Mouse (Mus musculus) limb, embryonic 15.5 days (tissue): ENCODE measurements around the gene Rps6kc1. TPM values are rescaled to one million over a fixed set of nuclear protein-coding genes. Genes with fewer than 3 reads are reported as not detected.

ENCODE experiments used
- ATAC-seq: fragments of 200-750 bp; cut with Nextera tagmentation; 2 replicates; pipeline ENCODE4 v1.8.0; 2017; ENCODE audit warnings: low read depth, moderate TSS enrichment; ENCODE audit not compliant: insufficient number of reproducible peaks, low FRiP score, low TSS enrichment
- H3K27ac ChIP-seq: fragments of 300-500 bp; sonication (generic); 2 replicates; pipeline ENCODE4 v1.5.1; 2015; ENCODE audit warnings: moderate library complexity, mild to moderate bottlenecking, inconsistent platforms
- H3K27me3 ChIP-seq: fragments of 300-500 bp; sonication (generic); 2 replicates; pipeline ENCODE4 v1.6.1; 2015; ENCODE audit warnings: inconsistent platforms
- H3K36me3 ChIP-seq: fragments of 300-500 bp; sonication (generic); 2 replicates; pipeline ENCODE4 v1.6.1; 2015; ENCODE audit warnings: inconsistent platforms
- H3K4me1 ChIP-seq: fragments of 300-500 bp; sonication (generic); 2 replicates; pipeline ENCODE4 v1.6.1; 2015; ENCODE audit warnings: inconsistent platforms
- H3K4me2 ChIP-seq: fragments of 300-500 bp; sonication (generic); 2 replicates; pipeline ENCODE4 v1.6.1; 2015; ENCODE audit warnings: mild to moderate bottlenecking, inconsistent platforms
- H3K4me3 ChIP-seq: fragments of 300-500 bp; sonication (generic); 2 replicates; pipeline ENCODE4 v1.5.1; 2015; ENCODE audit warnings: mild to moderate bottlenecking, inconsistent platforms
- H3K9ac ChIP-seq: fragments of 300-500 bp; sonication (generic); 2 replicates; pipeline ENCODE4 v1.6.1; 2015; ENCODE audit warnings: inconsistent platforms
- H3K9me3 ChIP-seq: fragments of 300-500 bp; sonication (generic); 2 replicates; pipeline ENCODE4 v1.6.1; 2016; ENCODE audit warnings: inconsistent platforms
- WGBS: fragments of 180-500 bp; shearing (Covaris S2); methylation state at CpG from one replicate; pipeline ENCODE4 v1.1.7; 2015; 5-methylcytosine and 5-hydroxymethylcytosine counted together
- polyA plus RNA-seq: library from polyadenylated mRNA; unstranded; fragments of >200 nt; fragmentation: Nextera tagmentation; extraction: Ambion mirVana; gene quantifications from 2 replicates; pipeline ENCODE4 v1.2.1, GENCODE M21; 2015

Gene Rps6kc1
- polyA plus RNA-seq, 1 experiment from 2014 or later = 16.1 TPM

GRCm38 (mm10) chr1:190777660-190778059, 133.9 kb downstream of the Rps6kc1 start:
- WGBS = 70% methylated on average over 6 of the region's 6 CpGs
- Histone ChIP-seq H3K4me1 (no peaks in the 10 kb centered on the region), H3K4me3 (no peak overlapping the region), H3K27me3 (no peaks in the 10 kb centered on the region), H3K9me3 (no peaks in the 10 kb centered on the region), H3K9ac (no peak overlapping the region), H3K4me2 (no peak overlapping the region), H3K27ac (no peak overlapping the region), H3K36me3 (peaks cover 20% of the 10 kb centered on the region)
- no peak for ATAC-seq

GRCm38 (mm10) chr1:190776260-190776659, 135.3 kb downstream of the Rps6kc1 start:
- 89% methylated on average over 9 of the region's 9 CpGs for WGBS
- no peaks in the 10 kb centered on the region for H3K9me3 ChIP-seq
- ATAC-seq = no peak
- no peak overlapping the region for H3K4me3 ChIP-seq
- H3K27ac ChIP-seq = no peak overlapping the region
- H3K27me3 ChIP-seq = no peaks in the 10 kb centered on the region
- peaks cover 14% of the 10 kb centered on the region for H3K36me3 ChIP-seq
- H3K9ac ChIP-seq = no peak overlapping the region
- H3K4me2 ChIP-seq = no peak overlapping the region
- no peaks in the 10 kb centered on the region for H3K4me1 ChIP-seq

- H3K36me3 ChIP-seq = peaks cover 9% of the 10 kb centered on the region; the same call in 1 of the 2 replicates
Observed at GRCm38 (mm10) chr1:190772088-190772885, 139.3 kb downstream of the Rps6kc1 start.

GRCm38 (mm10) chr1:190769748-190770147, 141.8 kb downstream of the Rps6kc1 start:
- Histone ChIP-seq H3K27ac (no peak overlapping the region), H3K9ac (no peak overlapping the region), H3K4me3 (no peak overlapping the region), H3K4me1 (peaks cover 6% of the 10 kb centered on the region; the same call in 1 of the 2 replicates), H3K4me2 (no peak overlapping the region), H3K27me3 (no peaks in the 10 kb centered on the region), H3K9me3 (no peaks in the 10 kb centered on the region), H3K36me3 (peaks cover 3% of the 10 kb centered on the region; the same call in 1 of the 2 replicates)
- no peak for ATAC-seq
- 76% methylated on average over 7 of the region's 7 CpGs for WGBS

More at GRCm38 (mm10) chr1:190772088-190772885, 139.3 kb downstream of the Rps6kc1 start:
- 84% methylated on average over 13 of the region's 13 CpGs for WGBS
- Histone ChIP-seq H3K27ac (no peak overlapping the region), H3K9me3 (no peaks in the 10 kb centered on the region), H3K9ac (no peak overlapping the region), H3K4me3 (no peak overlapping the region), H3K4me1 (peaks cover 6% of the 10 kb centered on the region; the same call in 1 of the 2 replicates), H3K27me3 (no peaks in the 10 kb centered on the region), H3K4me2 (no peak overlapping the region)
- no peak for ATAC-seq

GRCm38 (mm10) chr1:190768307-190768706, 143.3 kb downstream of the Rps6kc1 start:
- no peak overlapping the region for H3K4me2 ChIP-seq
- peaks cover 2% of the 10 kb centered on the region; the same call in 1 of the 2 replicates for H3K36me3 ChIP-seq
- no peak overlapping the region for H3K9ac ChIP-seq
- no peak overlapping the region for H3K4me3 ChIP-seq
- H3K4me1 ChIP-seq = peaks cover 10% of the 10 kb centered on the region
- no peak for ATAC-seq
- H3K9me3 ChIP-seq = no peaks in the 10 kb centered on the region
- 44% methylated on average over 1 of the region's 1 CpGs for WGBS
- no peaks in the 10 kb centered on the region for H3K27me3 ChIP-seq
- H3K27ac ChIP-seq = no peak overlapping the region

- H3K27me3 ChIP-seq = no peaks in the 10 kb centered on the region
- no peak for ATAC-seq
Observed at GRCm38 (mm10) chr1:190767621-190768020, 143.9 kb downstream of the Rps6kc1 start.

GRCm38 (mm10) chr1:190766800-190767199, 144.8 kb downstream of the Rps6kc1 start:
- no peak overlapping the region for H3K9ac ChIP-seq
- no peaks in the 10 kb centered on the region for H3K27me3 ChIP-seq
- H3K27ac ChIP-seq = no peak overlapping the region
- peaks cover 13% of the 10 kb centered on the region for H3K4me1 ChIP-seq
- WGBS = 98% methylated on average over 2 of the region's 2 CpGs
- H3K36me3 ChIP-seq = no peaks in the 10 kb centered on the region
- H3K4me2 ChIP-seq = no peak overlapping the region
- H3K4me3 ChIP-seq = no peak overlapping the region
- no peaks in the 10 kb centered on the region for H3K9me3 ChIP-seq
- no peak for ATAC-seq

More at GRCm38 (mm10) chr1:190767621-190768020, 143.9 kb downstream of the Rps6kc1 start:
- Histone ChIP-seq H3K9me3 (no peaks in the 10 kb centered on the region), H3K4me3 (no peak overlapping the region), H3K36me3 (no peaks in the 10 kb centered on the region), H3K27ac (no peak overlapping the region), H3K4me2 (no peak overlapping the region), H3K9ac (no peak overlapping the region), H3K4me1 (peaks cover 10% of the 10 kb centered on the region)
- 47% methylated on average over 8 of the region's 8 CpGs for WGBS

- H3K36me3 ChIP-seq = no peaks in the 10 kb centered on the region
- H3K4me1 ChIP-seq = peaks cover 13% of the 10 kb centered on the region
- no peak for ATAC-seq
- no peak overlapping the region for H3K27ac ChIP-seq
- no peak overlapping the region for H3K4me2 ChIP-seq
- H3K27me3 ChIP-seq = no peaks in the 10 kb centered on the region
- 71% methylated on average over 10 of the region's 10 CpGs for WGBS
- no peak overlapping the region for H3K4me3 ChIP-seq
- H3K9ac ChIP-seq = no peak overlapping the region
- H3K9me3 ChIP-seq = no peaks in the 10 kb centered on the region
Observed at GRCm38 (mm10) chr1:190763756-190764155, 147.8 kb downstream of the Rps6kc1 start.

- no peak overlapping the region for H3K4me3 ChIP-seq
- WGBS = 37% methylated on average over 5 of the region's 5 CpGs
- ATAC-seq = no peak
- H3K9me3 ChIP-seq = no peaks in the 10 kb centered on the region
- no peaks in the 10 kb centered on the region for H3K36me3 ChIP-seq
- H3K9ac ChIP-seq = no peak overlapping the region
- H3K27ac ChIP-seq = no peak overlapping the region
- no peaks in the 10 kb centered on the region for H3K27me3 ChIP-seq
- H3K4me2 ChIP-seq = no peak overlapping the region
- H3K4me1 ChIP-seq = peaks cover 7% of the 10 kb centered on the region
Observed at GRCm38 (mm10) chr1:190761786-190762185, 149.8 kb downstream of the Rps6kc1 start.

GRCm38 (mm10) chr1:190757899-190758298, 153.7 kb downstream of the Rps6kc1 start:
- Histone ChIP-seq H3K4me3 (no peak overlapping the region), H3K36me3 (no peaks in the 10 kb centered on the region), H3K9me3 (no peaks in the 10 kb centered on the region), H3K27me3 (no peaks in the 10 kb centered on the region), H3K9ac (no peak overlapping the region), H3K27ac (no peak overlapping the region), H3K4me1 (peaks cover 3% of the 10 kb centered on the region; the same call in 1 of the 2 replicates), H3K4me2 (no peak overlapping the region)
- 59% methylated on average over 8 of the region's 8 CpGs for WGBS
- no peak for ATAC-seq

- Histone ChIP-seq H3K9me3 (no peaks in the 10 kb centered on the region), H3K4me2 (no peak overlapping the region), H3K9ac (no peak overlapping the region), H3K4me3 (no peak overlapping the region), H3K4me1 (no peaks in the 10 kb centered on the region), H3K27ac (no peak overlapping the region), H3K27me3 (no peaks in the 10 kb centered on the region), H3K36me3 (no peaks in the 10 kb centered on the region)
- ATAC-seq = no peak
- WGBS = 64% methylated on average over 8 of the region's 8 CpGs
Observed at GRCm38 (mm10) chr1:190751794-190752570, 159.6 kb downstream of the Rps6kc1 start.

- no peak for ATAC-seq
- no peaks in the 10 kb centered on the region for H3K36me3 ChIP-seq
- 85% methylated on average over 10 of the region's 10 CpGs for WGBS
Observed at GRCm38 (mm10) chr1:190748937-190749336, 162.6 kb downstream of the Rps6kc1 start.

More at GRCm38 (mm10) chr1:190748937-190749336, 162.6 kb downstream of the Rps6kc1 start:
- no peak overlapping the region for H3K27ac ChIP-seq
- H3K4me2 ChIP-seq = no peak overlapping the region
- H3K9ac ChIP-seq = no peak overlapping the region
- no peaks in the 10 kb centered on the region for H3K9me3 ChIP-seq
- no peaks in the 10 kb centered on the region for H3K4me1 ChIP-seq
- no peaks in the 10 kb centered on the region for H3K27me3 ChIP-seq
- H3K4me3 ChIP-seq = no peak overlapping the region
